19 mouse cellular contexts compared by ENCODE assay signal in the genomic region with DNA sequence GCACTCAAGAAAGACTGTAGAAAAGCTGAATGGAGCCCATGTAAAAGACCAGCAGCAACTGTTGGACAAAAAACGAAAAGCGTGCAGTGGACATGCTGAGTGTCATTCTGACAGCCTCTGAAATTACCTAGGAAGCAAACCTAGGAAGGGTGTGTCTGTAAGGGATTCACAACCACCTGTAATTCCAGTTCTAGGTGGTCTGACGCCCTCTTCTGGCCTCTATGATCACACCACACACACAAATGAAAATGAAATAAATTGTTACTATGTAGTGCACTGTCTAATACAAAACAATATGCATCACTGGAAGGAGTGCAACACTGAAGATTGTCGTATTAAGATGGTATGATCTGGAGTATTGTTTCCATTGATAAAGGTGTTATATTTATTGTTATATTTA. TPM values are rescaled to one million over a fixed set of nuclear protein-coding genes. Genes with fewer than 3 reads are reported as not detected.
DNase-seq lines count a peak whose midpoint lies in the region; ATAC-seq and TF ChIP-seq lines count a peak whose summit lies in the region.
"Had no signal": no experiment of that assay in that cellular context is flagged by ENCODE, and none has a peak within 500 bp of the region (broad histone marks: within the 10 kb centered on the region; RNA-seq: fewer than 3 reads in every experiment).

No protein-coding gene starts in this region.

- H3K4me3 ChIP-seq in intestine, postnatal 0 days (ENCODE audit: low read depth, low read length): no peak overlapping the region
- no peak overlapping the region for H3K4me3 ChIP-seq in intestine, embryonic 16.5 days (ENCODE audit: low read length)
- H3K4me3 ChIP-seq in layer of hippocampus, adult 2 months: no peak overlapping the region
- H3K4me3 ChIP-seq in CH12.LX (replicated peaks in 1 of 3; ENCODE audit: low read depth in 2 of 3, low read length in 2 of 3, poor library complexity in 1 of 3): no peak overlapping the region
- H3K4me3 ChIP-seq in MEL (ENCODE audit: control insufficient read depth in 1 of 2, insufficient read depth in 1 of 2, low read depth in 2 of 2, low read length in 2 of 2): no peak overlapping the region
- H3K4me3 ChIP-seq: embryonic facial prominence, embryonic 13.5 days; forebrain, embryonic 12.5 days; heart, embryonic 12.5 days; hindbrain, embryonic 10.5 days had no signal

- TF ChIP-seq POLR2A in CH12.LX (IDR thresholded peaks at IDR 0.05; ENCODE audit: low read depth, low read length) (no peak), MEL (IDR thresholded peaks at IDR 0.05; ENCODE audit: control insufficient read depth in 1 of 2, insufficient read depth in 1 of 2, low read depth in 1 of 2, low read length in 2 of 2, poor library complexity in 1 of 2) (no peak)

- H3K9me3 ChIP-seq in intestine, postnatal 0 days (ENCODE audit: control insufficient read depth): no peaks in the 10 kb centered on the region
- H3K9me3 ChIP-seq in intestine, embryonic 16.5 days (ENCODE audit: control insufficient read depth, low read length): no peaks in the 10 kb centered on the region
- H3K9me3 ChIP-seq in CH12.LX (replicated peaks; ENCODE audit: low read length) (no peaks in the 10 kb centered on the region), MEL (replicated peaks; ENCODE audit: insufficient read depth, low read length) (no peaks in the 10 kb centered on the region)
- H3K9me3 ChIP-seq: embryonic facial prominence, embryonic 13.5 days; forebrain, embryonic 12.5 days; G1E; heart, embryonic 12.5 days; hindbrain, embryonic 10.5 days had no signal

- intact Hi-C loops in left cerebral cortex, postnatal 14 days (cut with DNase I): no loop called here

- WGBS in intestine, postnatal 0 days: 72% methylated on average over 4 of the region's 4 CpGs
- WGBS in intestine, embryonic 16.5 days: 72% methylated on average over 4 of the region's 4 CpGs

- peak; percentile 44 for TF ChIP-seq CTCF in intestine, postnatal 0 days (IDR thresholded peaks at IDR 0.05; ENCODE audit: low read depth)
- TF ChIP-seq CTCF in layer of hippocampus, adult 2 months (conservative IDR thresholded peaks at IDR 0.05): peak; percentile 16; the same call in 1 of the 2 replicates
- peak in 1 of 2 experiments; percentile 47; a peak in 2 of 4 replicates for TF ChIP-seq CTCF in CH12.LX (conservative IDR thresholded peaks at IDR 0.05 in 1 of 2, IDR thresholded peaks at IDR 0.05 in 1 of 2; ENCODE audit: low read depth in 2 of 2, low read length in 2 of 2)
- TF ChIP-seq CTCF in MEL (IDR thresholded peaks at IDR 0.05 in 2 of 3, conservative IDR thresholded peaks at IDR 0.05 in 1 of 3; ENCODE audit: control insufficient read depth in 1 of 3, insufficient read depth in 1 of 3, low read depth in 2 of 3, low read length in 3 of 3, poor library complexity in 1 of 3, severe bottlenecking in 1 of 3): peak in 2 of 3 experiments; percentile 23 to 42; a peak in 2 of 6 replicates

- in situ Hi-C loops in CH12.LX (cut with MboI; ENCODE audit: low pct_ligation_motif_present, low pct_unique_long_range_greater_than_20kb, low sequenced_read_pairs): no loop called here

- H3K4me1 ChIP-seq in intestine, postnatal 0 days (replicated peaks; ENCODE audit: control insufficient read depth, insufficient read depth, low read length): no peaks in the 10 kb centered on the region
- H3K4me1 ChIP-seq in intestine, embryonic 16.5 days (ENCODE audit: control insufficient read depth, insufficient read depth, low read length): no peaks in the 10 kb centered on the region
- peaks cover 0 to 4% of the 10 kb centered on the region in 2 experiments; a peak in 2 of 4 replicates for H3K4me1 ChIP-seq in CH12.LX (ENCODE audit: control insufficient read depth in 1 of 2, insufficient read depth in 2 of 2)
- peaks cover 6 to 18% of the 10 kb centered on the region in 2 experiments for H3K4me1 ChIP-seq in MEL (ENCODE audit: control insufficient read depth in 1 of 2, insufficient read depth in 2 of 2, low read length in 2 of 2)
- H3K4me1 ChIP-seq: forebrain, embryonic 12.5 days; hindbrain, embryonic 10.5 days had no signal

- H3K4me2 ChIP-seq in intestine, postnatal 0 days (replicated peaks; ENCODE audit: low read depth): no peak overlapping the region
- H3K4me2 ChIP-seq in intestine, embryonic 16.5 days (ENCODE audit: low read depth, low read length): no peak overlapping the region
- H3K4me2 ChIP-seq in CH12.LX (ENCODE audit: insufficient read depth, low read depth, poor library complexity, severe bottlenecking): no peak overlapping the region
- H3K4me2 ChIP-seq: embryonic facial prominence, embryonic 13.5 days; forebrain, embryonic 12.5 days; heart, embryonic 12.5 days; hindbrain, embryonic 14.5 days had no signal

- H3K27me3 ChIP-seq in intestine, postnatal 0 days (replicated peaks; ENCODE audit: control insufficient read depth, insufficient read depth, low read length): no peaks in the 10 kb centered on the region
- no peaks in the 10 kb centered on the region for H3K27me3 ChIP-seq in intestine, embryonic 16.5 days (replicated peaks; ENCODE audit: control insufficient read depth, insufficient read depth, low read length)
- H3K27me3 ChIP-seq in CH12.LX (replicated peaks) (no peaks in the 10 kb centered on the region), MEL (ENCODE audit: control insufficient read depth in 1 of 2, insufficient read depth in 2 of 2, low read length in 2 of 2) (no peaks in the 10 kb centered on the region)
- H3K27me3 ChIP-seq: embryonic facial prominence, embryonic 13.5 days; forebrain, embryonic 12.5 days; heart, embryonic 12.5 days had no signal

- ATAC-seq in intestine, postnatal 0 days: no peak
- no peak for ATAC-seq in intestine, embryonic 16.5 days
- ATAC-seq: forebrain, embryonic 16.5 days had no signal

- no peak for TF ChIP-seq EP300 in CH12.LX (IDR thresholded peaks at IDR 0.05; ENCODE audit: low read length)
- no peak for TF ChIP-seq EP300 in MEL (IDR thresholded peaks at IDR 0.05; ENCODE audit: low read depth in 1 of 2, low read length in 2 of 2)

- dilution Hi-C loops in CH12.LX (cut with MboI; ENCODE audit: extremely low pct_ligation_motif_present, extremely low pct_unique_long_range_greater_than_20kb, low sequenced_read_pairs): no loop called here

- H3K9ac ChIP-seq in intestine, postnatal 0 days (ENCODE audit: low read depth, low read length): no peak overlapping the region
- H3K9ac ChIP-seq in intestine, embryonic 16.5 days (ENCODE audit: low read depth, low read length): no peak overlapping the region
- no peak overlapping the region for H3K9ac ChIP-seq in CH12.LX (ENCODE audit: insufficient read depth, low read depth)
- no peak overlapping the region for H3K9ac ChIP-seq in MEL (ENCODE audit: control insufficient read depth, low read depth, low read length, poor library complexity, severe bottlenecking)
- H3K9ac ChIP-seq: embryonic facial prominence, embryonic 13.5 days; forebrain, embryonic 12.5 days; heart, embryonic 12.5 days; hindbrain, embryonic 14.5 days had no signal

- no peak overlapping the region for H3K27ac ChIP-seq in intestine, postnatal 0 days (ENCODE audit: low read depth, low read length)
- no peak overlapping the region for H3K27ac ChIP-seq in intestine, embryonic 16.5 days (ENCODE audit: low read length)
- no peak overlapping the region for H3K27ac ChIP-seq in layer of hippocampus, adult 2 months
- H3K27ac ChIP-seq in CH12.LX (ENCODE audit: insufficient read depth, low read depth): no peak overlapping the region
- H3K27ac ChIP-seq in MEL (ENCODE audit: control insufficient read depth, low read depth, low read length): no peak overlapping the region
- H3K27ac ChIP-seq: embryonic facial prominence, embryonic 13.5 days; forebrain, embryonic 12.5 days; hindbrain, embryonic 10.5 days; hindbrain, embryonic 14.5 days had no signal

- no peak for DNase-seq in layer of hippocampus, adult 2 months (ENCODE audit: low spot score in 2 of 2)
- DNase-seq in layer of hippocampus, adult 9-10 months (ENCODE audit: low spot score): no peak
- DNase-seq in CH12.LX (ENCODE audit: extremely low read depth): no peak
- DNase-seq in MEL (ENCODE audit: low read depth, low spot score): no peak
- DNase-seq in left cerebral cortex, postnatal 14 days (ENCODE audit: low spot score in 2 of 2): no peak
- DNase-seq: adrenal gland, postnatal 10 days; cerebellum, adult 11 months; cerebellum, adult 9-10 months; cerebellum, postnatal 25 days; gastrocnemius, postnatal 10 days had no signal

- TF ChIP-seq RAD21 in CH12.LX (IDR thresholded peaks at IDR 0.05; ENCODE audit: low read depth, low read length): peak; percentile 47
- TF ChIP-seq RAD21 in MEL (IDR thresholded peaks at IDR 0.05; ENCODE audit: low read depth, low read length): peak; percentile 37

- H3K36me3 ChIP-seq in intestine, postnatal 0 days (ENCODE audit: control insufficient read depth, insufficient read depth): no peaks in the 10 kb centered on the region
- H3K36me3 ChIP-seq in intestine, embryonic 16.5 days (ENCODE audit: control insufficient read depth, insufficient read depth, low read length): no peaks in the 10 kb centered on the region
- H3K36me3 ChIP-seq in CH12.LX (replicated peaks in 1 of 2; ENCODE audit: control insufficient read depth in 1 of 2, insufficient read depth in 1 of 2, low read length in 1 of 2) (no peaks in the 10 kb centered on the region), MEL (ENCODE audit: control insufficient read depth in 1 of 2, insufficient read depth in 2 of 2, low read length in 2 of 2) (peaks cover 0 to 6% of the 10 kb centered on the region in 2 experiments; a peak in 2 of 4 replicates)
- H3K36me3 ChIP-seq: embryonic facial prominence, embryonic 13.5 days; forebrain, embryonic 12.5 days; G1E; heart, embryonic 12.5 days; hindbrain, embryonic 10.5 days had no signal

- H3K79me2 ChIP-seq in CH12.LX (replicated peaks; ENCODE audit: control insufficient read depth, extremely low read depth, insufficient read depth, poor library complexity, severe bottlenecking) (no peaks in the 10 kb centered on the region), MEL (ENCODE audit: control insufficient read depth, insufficient read depth, low read length, poor library complexity) (no peaks in the 10 kb centered on the region)

RNA-seq across cellular contexts. Expression of gene D630045J12Rik, which starts 8.1 kb away (rescaled TPM):
- 0.52 and 0.58 TPM in 2 replicates for polyA plus RNA-seq in intestine, postnatal 0 days (2015; fragmentation: Nextera tagmentation; extraction: Ambion mirVana)
- polyA plus RNA-seq in intestine, embryonic 16.5 days (2015; fragmentation: Nextera tagmentation; extraction: Ambion mirVana): 1.5 and 1.6 TPM in 2 replicates
- 10 to 100 TPM; 37.1 to 37.4 TPM for total RNA-seq in layer of hippocampus, adult 2 months (2021)
- total RNA-seq in CH12.LX (2012; rRNA removed) (1.3 and 1.7 TPM in 2 replicates), CH12.LX (2014; rRNA removed) (0.43 and 0.48 TPM in 2 replicates), MEL (2012; rRNA removed) (2.2 and 2.5 TPM in 2 replicates)
- polyA plus RNA-seq in CH12.LX (2012; ENCODE audit: insufficient read length, low read depth) (3.4 and 4.9 TPM in 2 replicates), MEL (2012; ENCODE audit: insufficient read depth in 1 of 2, insufficient read length in 2 of 2, low read depth in 1 of 2, low replicate concordance in 2 of 2, missing spikeins in 1 of 2) (1 to 10 TPM in 1 of 2 experiments, not detected in 1; 6.2 TPM)
- 10 to 100 TPM; 35.3 to 39.1 TPM for total RNA-seq in left cerebral cortex, postnatal 14 days (2021)

RNA-seq across cellular contexts. Expression of gene Zc3hav1l, which starts 37.2 kb away (rescaled TPM):
- polyA plus RNA-seq in intestine, postnatal 0 days (2015; fragmentation: Nextera tagmentation; extraction: Ambion mirVana): 1.6 TPM in 2 replicates
- 4.8 and 5.4 TPM in 2 replicates for polyA plus RNA-seq in intestine, embryonic 16.5 days (2015; fragmentation: Nextera tagmentation; extraction: Ambion mirVana)
- 1 to 10 TPM; 4.5 TPM for total RNA-seq in layer of hippocampus, adult 2 months (2021)
- total RNA-seq in CH12.LX (2012; rRNA removed) (2.3 and 3.1 TPM in 2 replicates), CH12.LX (2014; rRNA removed) (2.8 and 2.9 TPM in 2 replicates), MEL (2012; rRNA removed) (1.8 and 2.0 TPM in 2 replicates)
- polyA plus RNA-seq in CH12.LX (2012; ENCODE audit: insufficient read length, low read depth) (5.1 and 6.3 TPM in 2 replicates), MEL (2012; ENCODE audit: insufficient read depth in 1 of 2, insufficient read length in 2 of 2, low read depth in 1 of 2, low replicate concordance in 2 of 2, missing spikeins in 1 of 2) (1 to 10 TPM in 1 of 2 experiments, not detected in 1; 5.8 TPM)
- 1 to 10 TPM; 2.4 to 2.6 TPM for total RNA-seq in left cerebral cortex, postnatal 14 days (2021)

Comparison
In these comparisons a context has a peak if more than half of its experiments do, and no peak if none do; other contexts are left out.
1. RNA of gene D630045J12Rik, which starts 8.1 kb away (total RNA-seq): 35.3 to 39.1 TPM in left cerebral cortex, postnatal 14 days and 37.1 to 37.4 TPM in layer of hippocampus, adult 2 months; 2.2 to 2.5 TPM in MEL and 0.43 to 1.7 TPM in CH12.LX; every median in the first group is over 10 times any median in the second.